Comparison of ENCODE assay signal across 8 mouse cellular contexts in the genomic region with DNA sequence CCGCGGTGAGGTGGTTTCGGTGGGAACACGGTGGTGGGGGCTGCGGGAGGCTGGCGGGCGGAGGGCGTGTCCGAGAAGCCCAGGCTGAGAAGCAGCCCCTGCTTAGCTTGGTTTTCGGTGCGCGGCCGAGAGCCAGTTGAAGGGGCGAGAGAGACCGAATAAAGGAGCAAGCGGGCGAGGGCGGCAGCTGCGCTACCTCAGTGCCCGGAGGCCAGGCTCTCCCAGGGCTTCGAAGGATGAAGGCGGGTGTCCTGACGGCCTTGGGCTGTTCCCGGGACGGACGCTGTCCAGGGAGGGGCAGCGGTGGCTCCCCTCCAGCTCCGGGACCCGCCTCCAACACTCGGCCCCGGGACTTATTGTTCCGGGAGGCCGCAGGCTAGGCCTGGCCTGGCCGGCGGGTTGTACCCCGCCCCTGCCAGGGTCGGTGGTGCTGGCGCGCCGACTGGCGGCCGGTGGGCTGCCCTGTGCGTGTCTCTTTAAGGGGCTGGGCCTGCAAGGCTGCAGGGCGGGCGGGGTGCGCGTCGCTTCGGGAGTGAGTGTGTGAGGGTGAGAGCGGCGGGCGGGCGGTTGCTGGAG. TPM values are rescaled to one million over a fixed set of nuclear protein-coding genes. Genes with fewer than 3 reads are reported as not detected.
DNase-seq lines count a peak whose midpoint lies in the region; ATAC-seq and TF ChIP-seq lines count a peak whose summit lies in the region.

No protein-coding gene starts in this region.

- H3K36me3 ChIP-seq in C2C12 (ENCODE audit: control insufficient read depth, insufficient read depth), result peaks cover 8% of the 10 kb centered on the region
- peaks cover 31% of the 10 kb centered on the region for H3K36me3 ChIP-seq in erythroblast, embryonic 14.5 days (ENCODE audit: control insufficient read depth)
- no peaks in the 10 kb centered on the region; the same call in 1 of the 2 replicates for H3K36me3 ChIP-seq in heart, embryonic 12.5 days
- H3K36me3 ChIP-seq in kidney, postnatal 0 days (ENCODE audit: insufficient read depth, low read length), result no peaks in the 10 kb centered on the region
- H3K36me3 ChIP-seq in liver, embryonic 11.5 days (ENCODE audit: control insufficient read depth, insufficient read depth, low read length), result no peaks in the 10 kb centered on the region
- H3K36me3 ChIP-seq in stomach, embryonic 14.5 days (ENCODE audit: control insufficient read depth, insufficient read depth, low read length), result no peaks in the 10 kb centered on the region

- H3K9ac ChIP-seq in heart, embryonic 12.5 days, result peak overlapping the region; percentile 95
- peak overlapping the region; percentile 100 for H3K9ac ChIP-seq in kidney, postnatal 0 days (ENCODE audit: low read depth, low read length)
- peak overlapping the region; percentile 99 for H3K9ac ChIP-seq in liver, embryonic 11.5 days (ENCODE audit: low read depth, low read length)
- peak overlapping the region; percentile 100 for H3K9ac ChIP-seq in stomach, embryonic 14.5 days (replicated peaks; ENCODE audit: low read depth, low read length)

- H3K4me2 ChIP-seq in heart, embryonic 12.5 days, result peak overlapping the region; percentile 74
- H3K4me2 ChIP-seq in kidney, postnatal 0 days (ENCODE audit: low read length), result peak overlapping the region; percentile 55
- peak overlapping the region; percentile 88 for H3K4me2 ChIP-seq in liver, embryonic 11.5 days
- H3K4me2 ChIP-seq in stomach, embryonic 14.5 days (replicated peaks; ENCODE audit: low read depth, low read length), result peak overlapping the region; percentile 43

- DNase-seq in brain, embryonic 14.5 days (ENCODE audit: low read depth), result peak; percentile 99
- peak; percentile 98 for DNase-seq in kidney, postnatal 0 days (ENCODE audit: low spot score)
- DNase-seq in liver, embryonic 11.5 days (ENCODE audit: low spot score), result peak; percentile 95
- DNase-seq in naive thymus-derived CD4-positive, alpha-beta T cell, adult 2 months (ENCODE audit: low read depth), result peak; percentile 91

- ATAC-seq in heart, embryonic 12.5 days (ENCODE audit: insufficient number of reproducible peaks, low FRiP score), result peak; percentile 98
- peak; percentile 99 for ATAC-seq in kidney, postnatal 0 days (replicated peaks; ENCODE audit: low FRiP score, low read depth)
- ATAC-seq in liver, embryonic 11.5 days (replicated peaks; ENCODE audit: low FRiP score), result peak; percentile 97
- ATAC-seq in stomach, embryonic 14.5 days (ENCODE audit: insufficient number of reproducible peaks, insufficient read depth, low FRiP score, low read depth), result peak; percentile 99

- peaks cover 42% of the 10 kb centered on the region for H3K79me3 ChIP-seq in C2C12 (ENCODE audit: low read depth)

- TF ChIP-seq CTCF in C2C12 (IDR thresholded peaks at IDR 0.05; ENCODE audit: control insufficient read depth, insufficient read depth, insufficient read length), result peak; percentile 94
- TF ChIP-seq CTCF in brain, embryonic 14.5 days (IDR thresholded peaks at IDR 0.05; ENCODE audit: borderline replicate concordance, extremely low read depth, insufficient read depth, insufficient read length), result peak; percentile 70
- peak; percentile 85 for TF ChIP-seq CTCF in kidney, postnatal 0 days (IDR thresholded peaks at IDR 0.05; ENCODE audit: low read depth)

- TF ChIP-seq POLR2A in brain, embryonic 14.5 days (IDR thresholded peaks at IDR 0.05; ENCODE audit: borderline replicate concordance, extremely low read depth, insufficient read depth, insufficient read length, poor library complexity, severe bottlenecking), result peak; percentile 71; the same call in 1 of the 2 replicates

- H3K79me2 ChIP-seq in C2C12 (ENCODE audit: control insufficient read depth, insufficient read depth), result peaks cover 46% of the 10 kb centered on the region

- WGBS in heart, embryonic 12.5 days, result under 1% methylated on average over 48 of the region's 53 CpGs
- WGBS in kidney, postnatal 0 days, result under 1% methylated on average over 48 of the region's 53 CpGs
- WGBS in liver, embryonic 11.5 days, result under 1% methylated on average over 49 of the region's 53 CpGs
- WGBS in stomach, embryonic 14.5 days, result under 1% methylated on average over 47 of the region's 53 CpGs

- H3K9me3 ChIP-seq in erythroblast, embryonic 14.5 days (ENCODE audit: control insufficient read depth, low read length), result no peaks in the 10 kb centered on the region
- H3K9me3 ChIP-seq in heart, embryonic 12.5 days (replicated peaks), result no peaks in the 10 kb centered on the region
- H3K9me3 ChIP-seq in kidney, postnatal 0 days (replicated peaks; ENCODE audit: low read length), result no peaks in the 10 kb centered on the region
- H3K9me3 ChIP-seq in liver, embryonic 11.5 days (ENCODE audit: control insufficient read depth, low read length), result no peaks in the 10 kb centered on the region
- no peaks in the 10 kb centered on the region for H3K9me3 ChIP-seq in stomach, embryonic 14.5 days (ENCODE audit: control insufficient read depth, low read depth, low read length)

- H3K4me3 ChIP-seq in C2C12 (ENCODE audit: insufficient read depth, poor library complexity, severe bottlenecking), result peak overlapping the region; percentile 64
- peak overlapping the region; percentile 98 for H3K4me3 ChIP-seq in erythroblast, embryonic 14.5 days (replicated peaks)
- peak overlapping the region; percentile 80 for H3K4me3 ChIP-seq in heart, embryonic 12.5 days
- peak overlapping the region; percentile 99 for H3K4me3 ChIP-seq in kidney, postnatal 0 days (replicated peaks; ENCODE audit: low read depth, low read length)
- H3K4me3 ChIP-seq in liver, embryonic 11.5 days (ENCODE audit: low read depth, low read length), result peak overlapping the region; percentile 99
- H3K4me3 ChIP-seq in stomach, embryonic 14.5 days (ENCODE audit: low read depth, low read length), result peak overlapping the region; percentile 100

- H3ac ChIP-seq in C2C12 (ENCODE audit: control insufficient read depth, insufficient read length, low read depth), result peak overlapping the region; percentile 81

- H3K27ac ChIP-seq in heart, embryonic 12.5 days (ENCODE audit: poor library complexity, severe bottlenecking), result peak overlapping the region; percentile 99
- peak overlapping the region; percentile 100 for H3K27ac ChIP-seq in kidney, postnatal 0 days
- peak overlapping the region; percentile 100 for H3K27ac ChIP-seq in liver, embryonic 11.5 days (ENCODE audit: low read depth, low read length)
- H3K27ac ChIP-seq in stomach, embryonic 14.5 days (ENCODE audit: low read length), result peak overlapping the region; percentile 100

- no peaks in the 10 kb centered on the region for H3K27me3 ChIP-seq in C2C12 (ENCODE audit: control insufficient read depth, insufficient read depth, insufficient read length)
- H3K27me3 ChIP-seq in erythroblast, embryonic 14.5 days (ENCODE audit: control insufficient read depth), result no peaks in the 10 kb centered on the region
- no peaks in the 10 kb centered on the region for H3K27me3 ChIP-seq in heart, embryonic 12.5 days (replicated peaks)
- H3K27me3 ChIP-seq in kidney, postnatal 0 days (ENCODE audit: insufficient read depth, low read length), result no peaks in the 10 kb centered on the region
- H3K27me3 ChIP-seq in liver, embryonic 11.5 days (replicated peaks; ENCODE audit: control insufficient read depth, insufficient read depth, low read length), result no peaks in the 10 kb centered on the region
- H3K27me3 ChIP-seq in stomach, embryonic 14.5 days (ENCODE audit: control insufficient read depth, insufficient read depth, low read length), result no peaks in the 10 kb centered on the region

- H3K4me1 ChIP-seq in erythroblast, embryonic 14.5 days (ENCODE audit: control insufficient read depth), result peaks cover 59% of the 10 kb centered on the region
- peaks cover 22% of the 10 kb centered on the region for H3K4me1 ChIP-seq in heart, embryonic 12.5 days (replicated peaks)
- peaks cover 14% of the 10 kb centered on the region for H3K4me1 ChIP-seq in kidney, postnatal 0 days (replicated peaks; ENCODE audit: insufficient read depth, low read length)
- peaks cover 31% of the 10 kb centered on the region for H3K4me1 ChIP-seq in liver, embryonic 11.5 days (replicated peaks; ENCODE audit: control insufficient read depth, insufficient read depth, low read length)
- H3K4me1 ChIP-seq in stomach, embryonic 14.5 days (ENCODE audit: control insufficient read depth, insufficient read depth, low read length), result peaks cover 14% of the 10 kb centered on the region

TF ChIP-seq in C2C12, 6 proteins besides CTCF, POLR2A, EP300 and RAD21:
- no peak for TF ChIP-seq MYOD1 (IDR thresholded peaks at IDR 0.05; ENCODE audit: control insufficient read depth, insufficient read length, low read depth)
- TF ChIP-seq FOSL1 (IDR thresholded peaks at IDR 0.05; ENCODE audit: insufficient read depth, low read length, poor library complexity, severe bottlenecking), result no peak
TF ChIP-seq in C2C12: peak in this region for 0.

RNA-seq across cellular contexts. Expression of gene Setd2, which starts 0.4 kb away (rescaled TPM):
- 12.0 TPM for polyA plus RNA-seq in C2C12 (2012; fragmentation: generic; extraction: Trizol)
- polyA plus RNA-seq in brain, embryonic 14.5 days (2012; rRNA removed), result 83.3 and 90.6 TPM in 2 replicates
- 1.1 and 3.0 TPM in 2 replicates for polyA plus RNA-seq in erythroblast, embryonic 14.5 days (2012)
- 26.4 and 28.5 TPM in 2 replicates for polyA plus RNA-seq in heart, embryonic 12.5 days (2016; fragmentation: Nextera tagmentation; extraction: Ambion mirVana)
- polyA plus RNA-seq in kidney, postnatal 0 days (2015; fragmentation: Nextera tagmentation; extraction: Ambion mirVana), result 23.7 and 24.5 TPM in 2 replicates
- 36.3 and 44.9 TPM in 2 replicates for polyA plus RNA-seq in liver, embryonic 11.5 days (2014; fragmentation: Nextera tagmentation; extraction: Ambion mirVana)
- polyA plus RNA-seq in stomach, embryonic 14.5 days (2014; fragmentation: Nextera tagmentation; extraction: Ambion mirVana), result 59.6 and 61.7 TPM in 2 replicates

RNA-seq across cellular contexts. Expression of gene Kif9, which starts 55.2 kb away (rescaled TPM):
- 0.09 TPM for polyA plus RNA-seq in C2C12 (2012; fragmentation: generic; extraction: Trizol)
- 1.9 and 3.6 TPM in 2 replicates for polyA plus RNA-seq in brain, embryonic 14.5 days (2012; rRNA removed)
- polyA plus RNA-seq in erythroblast, embryonic 14.5 days (2012), result 0.01 TPM in 1 of 2 replicates, not detected in the other
- 0.74 and 0.86 TPM in 2 replicates for polyA plus RNA-seq in heart, embryonic 12.5 days (2016; fragmentation: Nextera tagmentation; extraction: Ambion mirVana)
- polyA plus RNA-seq in kidney, postnatal 0 days (2015; fragmentation: Nextera tagmentation; extraction: Ambion mirVana), result 1.2 and 1.5 TPM in 2 replicates
- 0.66 and 1.0 TPM in 2 replicates for polyA plus RNA-seq in liver, embryonic 11.5 days (2014; fragmentation: Nextera tagmentation; extraction: Ambion mirVana)
- polyA plus RNA-seq in stomach, embryonic 14.5 days (2014; fragmentation: Nextera tagmentation; extraction: Ambion mirVana), result 0.72 and 1.0 TPM in 2 replicates

RNA-seq across cellular contexts. Expression of gene Klhl18, which starts 55.5 kb away (rescaled TPM):
- polyA plus RNA-seq in C2C12 (2012; fragmentation: generic; extraction: Trizol), result 10.6 TPM
- polyA plus RNA-seq in brain, embryonic 14.5 days (2012; rRNA removed), result 35.8 and 39.3 TPM in 2 replicates
- polyA plus RNA-seq in erythroblast, embryonic 14.5 days (2012), result 0.20 and 0.41 TPM in 2 replicates
- 9.8 and 10.2 TPM in 2 replicates for polyA plus RNA-seq in heart, embryonic 12.5 days (2016; fragmentation: Nextera tagmentation; extraction: Ambion mirVana)
- polyA plus RNA-seq in kidney, postnatal 0 days (2015; fragmentation: Nextera tagmentation; extraction: Ambion mirVana), result 5.6 and 5.8 TPM in 2 replicates
- polyA plus RNA-seq in liver, embryonic 11.5 days (2014; fragmentation: Nextera tagmentation; extraction: Ambion mirVana), result 7.1 TPM in 2 replicates
- polyA plus RNA-seq in stomach, embryonic 14.5 days (2014; fragmentation: Nextera tagmentation; extraction: Ambion mirVana), result 10.7 and 10.9 TPM in 2 replicates

Comparison
In these comparisons a context has a peak if more than half of its experiments do, and no peak if none do; other contexts are left out.
1. Peak in every context shown above with its lines: DNase-seq, ATAC-seq, H3K4me3 ChIP-seq and H3K27ac ChIP-seq.